Mouse (Mus musculus): ENCODE data around the gene Rsad2. TPM values are rescaled to one million over a fixed set of nuclear protein-coding genes. Genes with fewer than 3 reads are reported as not detected.
"Not testable (repeated sequence)": the region's sequence is repeated elsewhere in the genome, so short reads cannot be mapped to it uniquely, and the experiment has no call there.

Gene Rsad2
- polyA plus RNA-seq (2016; fragmentation: Nextera tagmentation; extraction: Ambion mirVana) = 0.12 and 0.14 TPM in 2 replicates

- 64% methylated on average over 13 of the region's 13 CpGs for WGBS
These were observed at the start of gene Rsad2 for GRCm38 (mm10) chr12:26456028-26456698. Gene Rsad2, minus strand, starts transcription at chr12:26456452.

GRCm38 (mm10) chr12:26501042-26501441 lies 44.8 kb upstream of the Rsad2 start:
- H3K4me3 ChIP-seq = no peak overlapping the region

More at GRCm38 (mm10) chr12:26456028-26456698, at the start of gene Rsad2:
- Histone ChIP-seq H3K4me3 (no peak within 1 kb of the TSS), H3K27me3 (ENCODE audit: poor library complexity, severe bottlenecking) (no peaks in the 10 kb centered on the region), H3K36me3 (replicated peaks) (no peaks in the 10 kb centered on the region), H3K9me3 (no peaks in the 10 kb centered on the region), H3K27ac (peak within 1 kb of the TSS; percentile 13; the same call in 1 of the 2 replicates), H3K4me1 (peaks cover 10% of the 10 kb centered on the region)
- DNase-seq (ENCODE audit: extremely low spot score, low spot score) = no peak

GRCm38 (mm10) chr12:26489942-26490341 lies 33.7 kb upstream of the Rsad2 start:
- Histone ChIP-seq H3K27me3 (ENCODE audit: poor library complexity, severe bottlenecking) (peaks cover 30% of the 10 kb centered on the region), H3K4me3 (no peak overlapping the region), H3K4me1 (peaks cover 17% of the 10 kb centered on the region), H3K27ac (no peak overlapping the region), H3K36me3 (replicated peaks) (no peaks in the 10 kb centered on the region), H3K9me3 (no peaks in the 10 kb centered on the region)
- DNase-seq (ENCODE audit: extremely low spot score, low spot score) = no peak
- WGBS = 91% methylated on average over 1 of the region's 1 CpGs

More at GRCm38 (mm10) chr12:26501042-26501441, 44.8 kb upstream of the Rsad2 start:
- 80% methylated on average over 3 of the region's 3 CpGs for WGBS
- Histone ChIP-seq H3K4me1 (no peaks in the 10 kb centered on the region), H3K9me3 (no peaks in the 10 kb centered on the region), H3K27me3 (ENCODE audit: poor library complexity, severe bottlenecking) (no peaks in the 10 kb centered on the region), H3K36me3 (replicated peaks) (no peaks in the 10 kb centered on the region), H3K27ac (no peak overlapping the region)
- no peak for DNase-seq (ENCODE audit: extremely low spot score, low spot score)

GRCm38 (mm10) chr12:26488617-26489274 lies 32.5 kb upstream of the Rsad2 start:
- Histone ChIP-seq H3K27ac (peak overlapping the region; percentile 54; the same call in 1 of the 2 replicates), H3K9me3 (no peaks in the 10 kb centered on the region), H3K27me3 (ENCODE audit: poor library complexity, severe bottlenecking) (peaks cover 30% of the 10 kb centered on the region), H3K4me1 (peaks cover 17% of the 10 kb centered on the region), H3K4me3 (no peak overlapping the region), H3K36me3 (replicated peaks) (no peaks in the 10 kb centered on the region)
- 42% methylated on average over 5 of the region's 5 CpGs for WGBS
- no peak for DNase-seq (ENCODE audit: extremely low spot score, low spot score)

GRCm38 (mm10) chr12:26487874-26488616 lies 31.8 kb upstream of the Rsad2 start:
- H3K27me3 ChIP-seq (ENCODE audit: poor library complexity, severe bottlenecking) = peaks cover 30% of the 10 kb centered on the region
- H3K36me3 ChIP-seq (replicated peaks) = no peaks in the 10 kb centered on the region
- DNase-seq (ENCODE audit: extremely low spot score, low spot score) = peak; percentile 44
- peak overlapping the region; percentile 54; the same call in 1 of the 2 replicates for H3K27ac ChIP-seq
- H3K4me3 ChIP-seq = no peak overlapping the region
- H3K4me1 ChIP-seq = peaks cover 17% of the 10 kb centered on the region
- no peaks in the 10 kb centered on the region for H3K9me3 ChIP-seq
- 44% methylated on average over 14 of the region's 14 CpGs for WGBS

GRCm38 (mm10) chr12:26485738-26486580 lies 29.7 kb upstream of the Rsad2 start:
- H3K27ac ChIP-seq; H3K9me3 ChIP-seq; DNase-seq (ENCODE audit: extremely low spot score, low spot score); H3K36me3 ChIP-seq (replicated peaks); H3K4me3 ChIP-seq: not testable (repeated sequence)
- H3K27me3 ChIP-seq (ENCODE audit: poor library complexity, severe bottlenecking) = peaks cover 30% of the 10 kb centered on the region
- WGBS = 92% methylated on average over 12 of the region's 12 CpGs
- peaks cover 17% of the 10 kb centered on the region for H3K4me1 ChIP-seq

- 0 out of 2 replicates have a peak, but pooled peaks cover 3% of the 10 kb centered on the region for H3K36me3 ChIP-seq (replicated peaks)
- 92% methylated on average over 18 of the region's 18 CpGs for WGBS
- no peaks in the 10 kb centered on the region for H3K9me3 ChIP-seq
- no peak overlapping the region for H3K27ac ChIP-seq
- no peak for DNase-seq (ENCODE audit: extremely low spot score, low spot score)
- no peak overlapping the region for H3K4me3 ChIP-seq
- no peaks in the 10 kb centered on the region for H3K27me3 ChIP-seq (ENCODE audit: poor library complexity, severe bottlenecking)
- H3K4me1 ChIP-seq = no peaks in the 10 kb centered on the region
These were observed 22.1 kb upstream of the Rsad2 start for GRCm38 (mm10) chr12:26478196-26479004.

- Histone ChIP-seq H3K27me3 (ENCODE audit: poor library complexity, severe bottlenecking) (no peaks in the 10 kb centered on the region), H3K4me3 (no peak overlapping the region), H3K36me3 (replicated peaks) (0 out of 2 replicates have a peak, but pooled peaks cover 3% of the 10 kb centered on the region), H3K27ac (no peak overlapping the region), H3K4me1 (no peaks in the 10 kb centered on the region), H3K9me3 (no peaks in the 10 kb centered on the region)
- 91% methylated on average over 5 of the region's 5 CpGs for WGBS
- no peak for DNase-seq (ENCODE audit: extremely low spot score, low spot score)
These were observed 20.9 kb upstream of the Rsad2 start for GRCm38 (mm10) chr12:26477198-26477597.

GRCm38 (mm10) chr12:26473746-26474145 lies 17.5 kb upstream of the Rsad2 start:
- no peaks in the 10 kb centered on the region for H3K9me3 ChIP-seq
- H3K36me3 ChIP-seq (replicated peaks) = 0 out of 2 replicates have a peak, but pooled peaks cover 3% of the 10 kb centered on the region
- H3K4me3 ChIP-seq = no peak overlapping the region
- peaks cover 19% of the 10 kb centered on the region for H3K4me1 ChIP-seq
- no peak overlapping the region for H3K27ac ChIP-seq
- 87% methylated on average over 6 of the region's 6 CpGs for WGBS
- peaks cover 7% of the 10 kb centered on the region; the same call in 1 of the 2 replicates for H3K27me3 ChIP-seq (ENCODE audit: poor library complexity, severe bottlenecking)
- no peak for DNase-seq (ENCODE audit: extremely low spot score, low spot score)

- Histone ChIP-seq H3K4me1 (peaks cover 23% of the 10 kb centered on the region), H3K4me3 (no peak overlapping the region), H3K27me3 (ENCODE audit: poor library complexity, severe bottlenecking) (peaks cover 12% of the 10 kb centered on the region), H3K27ac (no peak overlapping the region), H3K36me3 (replicated peaks) (no peaks in the 10 kb centered on the region), H3K9me3 (no peaks in the 10 kb centered on the region)
- WGBS = 87% methylated on average over 3 of the region's 3 CpGs
- DNase-seq (ENCODE audit: extremely low spot score, low spot score) = no peak
These were observed 16.7 kb upstream of the Rsad2 start for GRCm38 (mm10) chr12:26472770-26473481.

- Histone ChIP-seq H3K27ac (no peak overlapping the region), H3K4me3 (no peak overlapping the region), H3K27me3 (ENCODE audit: poor library complexity, severe bottlenecking) (peaks cover 17% of the 10 kb centered on the region), H3K4me1 (peaks cover 23% of the 10 kb centered on the region), H3K36me3 (replicated peaks) (no peaks in the 10 kb centered on the region), H3K9me3 (no peaks in the 10 kb centered on the region)
- 79% methylated on average over 3 of the region's 3 CpGs for WGBS
- DNase-seq (ENCODE audit: extremely low spot score, low spot score) = no peak
These were observed 15.1 kb upstream of the Rsad2 start for GRCm38 (mm10) chr12:26471376-26471775.
